Comparison of ENCODE assay signal across 23 mouse cellular contexts in the genomic region with DNA sequence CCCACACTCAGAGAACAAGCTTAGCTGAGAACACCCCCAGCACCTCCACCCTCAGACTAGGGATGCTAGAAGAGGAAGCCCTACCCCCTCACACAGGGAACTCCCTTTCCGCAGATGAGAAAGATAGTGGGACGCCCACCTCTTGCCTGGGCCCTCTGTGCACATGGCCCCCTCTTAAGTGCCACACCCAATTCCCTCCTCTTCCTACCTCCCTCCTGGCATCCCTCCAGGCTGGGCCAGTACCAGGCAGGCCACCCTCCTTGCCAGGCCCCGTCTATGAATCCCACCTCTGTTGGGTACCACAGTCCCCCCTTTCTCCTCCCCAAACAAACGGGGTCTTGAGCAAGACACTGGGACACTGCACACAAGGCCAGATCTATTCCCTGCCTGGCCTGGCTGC. TPM values are rescaled to one million over a fixed set of nuclear protein-coding genes. Genes with fewer than 3 reads are reported as not detected.
A peak's percentile ranks its signal among the peaks of the same experiment; 100 is the strongest.
DNase-seq lines count a peak whose midpoint lies in the region; ATAC-seq and TF ChIP-seq lines count a peak whose summit lies in the region.
"Had no signal": no experiment of that assay in that cellular context is flagged by ENCODE, and none has a peak within 500 bp of the region (broad histone marks: within the 10 kb centered on the region; RNA-seq: fewer than 3 reads in every experiment).

No protein-coding gene starts in this region.

- H3K4me3 ChIP-seq in hindbrain, embryonic 16.5 days (ENCODE audit: low read length): no peak overlapping the region
- H3K4me3 ChIP-seq in hindbrain, embryonic 14.5 days (replicated peaks; ENCODE audit: low read length): no peak overlapping the region
- no peak overlapping the region for H3K4me3 ChIP-seq in midbrain, embryonic 15.5 days
- no peak overlapping the region for H3K4me3 ChIP-seq in midbrain, embryonic 11.5 days (ENCODE audit: low read depth, low read length)
- no peak overlapping the region for H3K4me3 ChIP-seq in olfactory bulb, adult 2 months (ENCODE audit: insufficient read depth, low read depth, low read length)
- H3K4me3 ChIP-seq: heart, embryonic 13.5 days; megakaryocyte, embryonic 14.5 days; neural tube, embryonic 13.5 days; stomach, embryonic 15.5 days had no signal

- H3K4me1 ChIP-seq in hindbrain, embryonic 16.5 days (ENCODE audit: control insufficient read depth, insufficient read depth, low read depth, low read length): peaks cover 7% of the 10 kb centered on the region
- peaks cover 9% of the 10 kb centered on the region for H3K4me1 ChIP-seq in hindbrain, embryonic 14.5 days (replicated peaks; ENCODE audit: control insufficient read depth, insufficient read depth, low read length)
- H3K4me1 ChIP-seq in midbrain, embryonic 15.5 days: peaks cover 9% of the 10 kb centered on the region
- peaks cover 2% of the 10 kb centered on the region; the same call in 1 of the 2 replicates for H3K4me1 ChIP-seq in midbrain, embryonic 11.5 days (ENCODE audit: control insufficient read depth, insufficient read depth, low read length)
- peaks cover 59% of the 10 kb centered on the region for H3K4me1 ChIP-seq in olfactory bulb, adult 2 months (ENCODE audit: control insufficient read depth, insufficient read depth, low read length)
- H3K4me1 ChIP-seq: stomach, embryonic 15.5 days had no signal

- no peak for TF ChIP-seq CTCF in olfactory bulb, adult 2 months (IDR thresholded peaks at IDR 0.05; ENCODE audit: insufficient read depth, low read depth, low read length)

- no peak overlapping the region for H3K27ac ChIP-seq in hindbrain, embryonic 16.5 days (ENCODE audit: low read depth, low read length)
- H3K27ac ChIP-seq in hindbrain, embryonic 14.5 days: no peak overlapping the region
- no peak overlapping the region for H3K27ac ChIP-seq in midbrain, embryonic 15.5 days
- H3K27ac ChIP-seq in midbrain, embryonic 11.5 days (ENCODE audit: low read depth, low read length): no peak overlapping the region
- no peak overlapping the region for H3K27ac ChIP-seq in olfactory bulb, adult 2 months (ENCODE audit: insufficient read depth, low read depth, low read length)
- H3K27ac ChIP-seq: heart, embryonic 13.5 days; neural tube, embryonic 13.5 days; stomach, embryonic 15.5 days had no signal

- no peak overlapping the region for H3K4me2 ChIP-seq in hindbrain, embryonic 16.5 days (ENCODE audit: low read length)
- no peak overlapping the region for H3K4me2 ChIP-seq in hindbrain, embryonic 14.5 days (replicated peaks)
- no peak overlapping the region for H3K4me2 ChIP-seq in midbrain, embryonic 15.5 days
- H3K4me2 ChIP-seq in midbrain, embryonic 11.5 days: no peak overlapping the region
- H3K4me2 ChIP-seq: heart, embryonic 13.5 days; neural tube, embryonic 13.5 days; stomach, embryonic 15.5 days had no signal

- peak; percentile 59 for ATAC-seq in hindbrain, embryonic 16.5 days
- ATAC-seq in hindbrain, embryonic 14.5 days (ENCODE audit: low FRiP score): no peak
- ATAC-seq in midbrain, embryonic 15.5 days (replicated peaks): 0 out of 2 replicates have a peak, but pooled peaks have one; percentile 29
- ATAC-seq in midbrain, embryonic 11.5 days (ENCODE audit: low FRiP score): no peak
- ATAC-seq: forebrain, embryonic 14.5 days; inflammation-experienced regulatory T-cells, adult 6 months had no signal

- no peak for DNase-seq in hindbrain, embryonic 14.5 days (ENCODE audit: low spot score)
- no peak for DNase-seq in midbrain, embryonic 11.5 days (ENCODE audit: low spot score, missing footprints)
- DNase-seq in brain, adult 2 months (ENCODE audit: low read depth, low spot score): peak; percentile 69
- DNase-seq in adrenal gland, adult 18-20 months (ENCODE audit: low spot score in 2 of 2): no peak
- DNase-seq: B cell, adult 2 months; cerebellum, adult 9-11 months; embryo, embryonic 11 days; heart, postnatal 4 days; kidney, postnatal 4 days; spleen, adult 18-20 months; thymus, adult 2 months had no signal

- H3K9me3 ChIP-seq in hindbrain, embryonic 16.5 days (ENCODE audit: control insufficient read depth, low read length): no peaks in the 10 kb centered on the region
- no peaks in the 10 kb centered on the region for H3K9me3 ChIP-seq in hindbrain, embryonic 14.5 days (ENCODE audit: control insufficient read depth, low read length)
- H3K9me3 ChIP-seq in midbrain, embryonic 15.5 days: no peaks in the 10 kb centered on the region
- H3K9me3 ChIP-seq in midbrain, embryonic 11.5 days (ENCODE audit: control insufficient read depth, low read length): no peaks in the 10 kb centered on the region
- H3K9me3 ChIP-seq: heart, embryonic 13.5 days; megakaryocyte, embryonic 14.5 days; neural tube, embryonic 13.5 days; stomach, embryonic 15.5 days had no signal

- no peak overlapping the region; the same call in 1 of the 2 replicates for H3K9ac ChIP-seq in hindbrain, embryonic 16.5 days (ENCODE audit: low read depth, low read length)
- no peak overlapping the region for H3K9ac ChIP-seq in hindbrain, embryonic 14.5 days
- no peak overlapping the region for H3K9ac ChIP-seq in midbrain, embryonic 15.5 days
- H3K9ac ChIP-seq in midbrain, embryonic 11.5 days (ENCODE audit: low read length): no peak overlapping the region
- H3K9ac ChIP-seq: heart, embryonic 13.5 days; neural tube, embryonic 13.5 days; stomach, embryonic 15.5 days had no signal

- 52% methylated on average over 4 of the region's 4 CpGs for WGBS in hindbrain, embryonic 16.5 days
- WGBS in hindbrain, embryonic 14.5 days: 58% methylated on average over 4 of the region's 4 CpGs
- 62% methylated on average over 4 of the region's 4 CpGs for WGBS in midbrain, embryonic 15.5 days
- WGBS in midbrain, embryonic 11.5 days: 85% methylated on average over 4 of the region's 4 CpGs
- 33% methylated on average over 4 of the region's 4 CpGs for WGBS in olfactory bulb, adult 2 months

- H3K27me3 ChIP-seq in hindbrain, embryonic 16.5 days (replicated peaks; ENCODE audit: control insufficient read depth, insufficient read depth, low read length): no peaks in the 10 kb centered on the region
- H3K27me3 ChIP-seq in hindbrain, embryonic 14.5 days (ENCODE audit: control insufficient read depth, insufficient read depth, low read length): no peaks in the 10 kb centered on the region
- no peaks in the 10 kb centered on the region for H3K27me3 ChIP-seq in midbrain, embryonic 15.5 days (replicated peaks)
- H3K27me3 ChIP-seq in midbrain, embryonic 11.5 days (ENCODE audit: control insufficient read depth, insufficient read depth, low read length): no peaks in the 10 kb centered on the region
- H3K27me3 ChIP-seq: neural tube, embryonic 13.5 days; stomach, embryonic 15.5 days had no signal

- no peaks in the 10 kb centered on the region for H3K36me3 ChIP-seq in hindbrain, embryonic 16.5 days (ENCODE audit: control insufficient read depth, insufficient read depth, low read length)
- no peaks in the 10 kb centered on the region for H3K36me3 ChIP-seq in hindbrain, embryonic 14.5 days (replicated peaks; ENCODE audit: control insufficient read depth, insufficient read depth)
- no peaks in the 10 kb centered on the region for H3K36me3 ChIP-seq in midbrain, embryonic 15.5 days (replicated peaks)
- H3K36me3 ChIP-seq in midbrain, embryonic 11.5 days (ENCODE audit: control insufficient read depth, insufficient read depth, low read length): no peaks in the 10 kb centered on the region
- H3K36me3 ChIP-seq: heart, embryonic 13.5 days; neural tube, embryonic 13.5 days; stomach, embryonic 15.5 days had no signal

- TF ChIP-seq POLR2A in olfactory bulb, adult 2 months (IDR thresholded peaks at IDR 0.05; ENCODE audit: insufficient read depth, low read depth, low read length): peak; percentile 22; the same call in 1 of the 2 replicates

RNA-seq across cellular contexts. Expression of a gene that starts 13.7 kb away (rescaled TPM):
- polyA plus RNA-seq in hindbrain, embryonic 16.5 days (2015; fragmentation: Nextera tagmentation; extraction: Ambion mirVana): 11.6 and 13.3 TPM in 2 replicates
- polyA plus RNA-seq in hindbrain, embryonic 14.5 days (2014; fragmentation: Nextera tagmentation; extraction: Ambion mirVana): 6.0 and 8.5 TPM in 2 replicates
- 10.1 and 11.1 TPM in 2 replicates for polyA plus RNA-seq in midbrain, embryonic 15.5 days (2015; fragmentation: Nextera tagmentation; extraction: Ambion mirVana)
- polyA plus RNA-seq in midbrain, embryonic 11.5 days (2014; fragmentation: Nextera tagmentation; extraction: Ambion mirVana): 0.18 TPM in 2 replicates
- not detected in 2 replicates for polyA plus RNA-seq in olfactory bulb, adult 2 months (2012; ENCODE audit: insufficient read depth, insufficient read length, low replicate concordance, missing spikeins)
- 1 to 10 TPM; 1.8 to 3.4 TPM for total RNA-seq in adrenal gland, adult 18-20 months (2021)
- total RNA-seq: granulocyte monocyte progenitor cell, adult 5-6 weeks; monocyte, adult 5-6 weeks had no signal
- polyA plus RNA-seq: liver, embryonic 16.5 days had no signal

Comparison
In these comparisons a context has a peak if more than half of its experiments do, and no peak if none do; other contexts are left out.
1. ATAC-seq: peak in hindbrain, embryonic 16.5 days (single experiment) and midbrain, embryonic 15.5 days (single experiment); none in hindbrain, embryonic 14.5 days (single experiment) and midbrain, embryonic 11.5 days (single experiment).